Mouse (Mus musculus) Patski (cell line): ENCODE measurements at regions not wholly inside any gene's neighbourhood (a gene's known extent, or its start where the extent isn't known, plus 50 kb on each side); places are given as distances from the start of the nearest gene placed in this dataset.

Source experiments
- ATAC-seq: fragments of 100-300 bp; one replicate; pipeline ENCODE4 v1.8.0; 2021
- CTCF ChIA-PET: fragments of 350-600 bp; sonication (Branson Sonifier 250); formaldehyde crosslinking; loops from one replicate; lab custom pipeline; 2022; ENCODE audit warnings: inconsistent platforms; lab: Charles Lee
- POLR2A ChIA-PET: fragments of 350-600 bp; sonication (Branson Sonifier 250); formaldehyde crosslinking; loops from one replicate; lab custom pipeline; 2022; ENCODE audit warnings: antibody characterized with exemption, inconsistent platforms; lab: Charles Lee
- DNase-seq: peaks from one replicate; pipeline ENCODE4 v3.0.0-alpha.2; 2011; ENCODE audit warnings: low read depth, low spot score
- H3K27me3 ChIP-seq: fragments of 371-371 bp; one replicate; pipeline ENCODE4 v1.5.1; 2021
- CTCF ChIP-seq: fragments of 100-300 bp; IDR thresholded peaks from one replicate; pipeline ENCODE4 v1.5.1; 2021
- in situ Hi-C: fragments of 300-500 bp; cut with MboI; formaldehyde crosslinking; loops from 3 replicates; pipeline ENCODE4 v1.11.1; 2018; ENCODE audit warnings: low pct_unique_long_range_greater_than_20kb, mixed read lengths

DNA sequence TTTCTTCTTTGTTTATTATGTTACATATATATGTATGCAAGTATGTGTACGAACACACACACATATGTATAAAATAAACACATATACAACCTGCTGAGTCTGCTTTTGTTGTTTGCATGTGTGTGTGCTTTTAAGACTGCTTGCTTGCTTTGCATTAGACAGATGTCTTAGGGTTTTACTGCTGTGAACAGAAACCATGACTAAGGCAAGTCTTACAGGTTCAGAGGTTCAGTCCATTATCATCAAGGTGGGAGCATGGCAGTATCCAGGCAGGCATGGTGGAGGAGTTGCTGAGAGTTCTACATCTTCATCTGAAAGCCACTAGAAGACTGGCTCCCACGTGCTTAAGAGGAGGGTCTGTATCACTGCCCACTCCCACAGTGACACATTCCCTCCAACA lies 520.3 kb upstream of the Tmem132c start:
- DNase-seq = no peak
- ChIA-PET CTCF (no interaction called here), POLR2A (no interaction called here)
- ATAC-seq = no peak
- no peak for TF ChIP-seq CTCF
- in situ Hi-C loops = no loop called here
- no peaks in the 10 kb centered on the region for H3K27me3 ChIP-seq

DNA sequence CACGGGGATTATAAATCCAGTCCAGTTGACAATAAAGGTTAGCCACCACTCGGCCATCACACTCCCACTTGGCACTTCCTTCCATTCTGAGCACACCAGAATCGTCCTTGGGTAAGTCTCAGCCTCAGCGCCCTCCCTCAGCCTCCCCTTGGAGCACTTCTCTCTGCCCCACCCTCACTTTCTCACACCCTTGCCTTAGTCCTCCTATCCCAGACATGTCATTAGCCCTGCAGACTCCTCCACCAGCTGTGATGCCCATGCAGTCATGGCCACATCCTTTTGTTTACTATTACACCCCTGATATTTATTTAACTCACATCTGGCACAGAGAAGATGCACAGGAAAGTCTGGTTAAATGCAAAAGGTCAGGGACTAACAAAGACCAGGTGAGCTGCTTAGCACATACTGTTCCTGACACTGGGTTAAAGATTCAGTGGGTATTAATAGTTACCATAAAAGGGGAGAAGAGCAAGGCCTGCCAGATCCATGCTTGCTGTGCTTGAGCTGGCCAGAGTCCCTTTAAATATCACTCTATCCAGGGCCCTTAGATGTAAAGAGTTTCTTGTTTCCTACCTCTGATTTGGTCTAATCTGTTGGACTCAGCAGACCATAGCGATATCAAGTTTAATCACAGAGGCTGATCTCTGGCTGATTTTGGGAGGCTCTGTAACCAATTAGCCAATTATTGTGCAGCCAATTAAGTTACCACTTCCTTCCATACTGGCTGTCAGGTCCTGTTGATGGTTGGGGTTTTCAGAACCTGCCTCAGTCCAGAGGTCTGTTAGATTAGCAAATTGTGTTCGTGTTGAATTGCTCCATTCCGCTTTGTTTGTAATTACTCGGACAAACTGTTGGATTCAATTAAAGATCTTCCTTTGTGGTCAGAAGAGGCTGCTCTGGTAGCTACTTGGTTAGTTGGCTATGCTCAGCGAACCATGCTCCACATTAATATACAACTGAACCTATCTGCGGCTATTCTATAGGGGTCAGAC lies 518.0 kb upstream of the Tmem132c start:
- ChIA-PET CTCF (no interaction called here), POLR2A (no interaction called here)
- in situ Hi-C loops = no loop called here
- ATAC-seq (no peak), DNase-seq (no peak)
- H3K27me3 ChIP-seq = no peaks in the 10 kb centered on the region
- TF ChIP-seq CTCF = no peak

GRCm38 (mm10) chr5:126724329-126724728 lies 517.3 kb upstream of the Tmem132c start:
- TF ChIP-seq CTCF = no peak
- ChIA-PET CTCF (no interaction called here), POLR2A (no interaction called here)
- no peaks in the 10 kb centered on the region for H3K27me3 ChIP-seq
- ATAC-seq (no peak), DNase-seq (no peak)
- in situ Hi-C loops = no loop called here

DNA sequence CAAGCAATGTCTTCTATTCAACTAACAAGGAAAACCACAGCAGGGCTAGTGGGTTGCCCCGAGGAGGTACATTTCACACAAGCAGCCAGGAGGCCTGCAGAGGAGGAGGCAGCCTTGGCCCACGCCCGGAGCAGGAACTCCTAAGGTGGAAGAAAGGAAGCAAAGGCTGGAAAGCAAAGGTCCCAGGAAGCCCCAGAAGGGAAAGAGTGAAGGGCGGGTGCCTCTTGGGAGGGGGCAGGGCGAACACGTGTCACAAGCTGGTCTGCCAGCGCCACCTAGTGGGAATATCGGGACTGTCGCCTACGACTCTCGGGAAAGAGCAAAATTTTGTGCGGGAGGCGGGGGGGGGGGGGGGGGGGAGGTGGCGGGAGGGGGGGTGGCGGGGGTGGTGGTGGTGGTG lies 508.1 kb upstream of the Tmem132c start:
- DNase-seq = no peak
- no peak for ATAC-seq
- in situ Hi-C loops = no loop called here
- ChIA-PET CTCF (no interaction called here), POLR2A (interaction anchor here (0.6 kb wide), 2 partner anchors 158 to 867 kb away, joined by 3 read pairs; no protein-coding TSS in a partner anchor)
- no peaks in the 10 kb centered on the region for H3K27me3 ChIP-seq
- peak; percentile 23 for TF ChIP-seq CTCF

- no peaks in the 10 kb centered on the region for H3K27me3 ChIP-seq
- ChIA-PET CTCF (no interaction called here), POLR2A (no interaction called here)
- in situ Hi-C loops = no loop called here
- ATAC-seq = no peak
- peak; percentile 31 for TF ChIP-seq CTCF
- DNase-seq = no peak
Measured at GRCm38 (mm10) chr5:126735733-126736132, 505.9 kb upstream of the Tmem132c start.

- TF ChIP-seq CTCF = no peak
- DNase-seq (no peak), ATAC-seq (no peak)
- POLR2A ChIA-PET = no interaction called here
- no peaks in the 10 kb centered on the region for H3K27me3 ChIP-seq
- CTCF ChIA-PET = no interaction called here
- in situ Hi-C loops = no loop called here
Measured at GRCm38 (mm10) chr5:126737681-126738080, 503.9 kb upstream of the Tmem132c start.

- ChIA-PET POLR2A (no interaction called here), CTCF (no interaction called here)
- in situ Hi-C loops = no loop called here
- no peaks in the 10 kb centered on the region for H3K27me3 ChIP-seq
- DNase-seq = no peak
- ATAC-seq = no peak
- TF ChIP-seq CTCF = no peak
Measured at GRCm38 (mm10) chr5:126740861-126741410, 500.7 kb upstream of the Tmem132c start.

DNA sequence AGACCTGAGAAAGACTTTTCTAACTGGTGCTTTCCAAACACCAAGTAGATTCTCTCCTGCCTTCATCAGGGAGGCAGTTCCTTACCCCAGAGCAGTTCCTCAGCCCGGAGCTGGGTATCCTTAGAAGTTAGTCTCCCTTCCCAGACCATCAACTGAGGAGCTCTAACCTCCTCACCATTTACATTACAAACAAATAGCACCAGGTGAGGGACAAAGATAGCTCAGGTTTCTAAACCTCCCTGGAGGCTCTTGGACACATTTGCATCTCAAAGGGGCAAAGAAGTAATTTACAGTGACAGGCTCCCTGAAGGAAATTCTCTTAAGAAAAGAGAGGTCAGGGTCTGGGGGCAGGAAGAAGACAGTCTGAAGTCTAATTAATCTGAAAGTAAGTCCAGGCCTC lies 486.5 kb upstream of the Tmem132c start:
- ATAC-seq (no peak), DNase-seq (no peak)
- TF ChIP-seq CTCF = no peak
- H3K27me3 ChIP-seq = no peaks in the 10 kb centered on the region
- in situ Hi-C loops = no loop called here
- ChIA-PET POLR2A (no interaction called here), CTCF (no interaction called here)

DNA sequence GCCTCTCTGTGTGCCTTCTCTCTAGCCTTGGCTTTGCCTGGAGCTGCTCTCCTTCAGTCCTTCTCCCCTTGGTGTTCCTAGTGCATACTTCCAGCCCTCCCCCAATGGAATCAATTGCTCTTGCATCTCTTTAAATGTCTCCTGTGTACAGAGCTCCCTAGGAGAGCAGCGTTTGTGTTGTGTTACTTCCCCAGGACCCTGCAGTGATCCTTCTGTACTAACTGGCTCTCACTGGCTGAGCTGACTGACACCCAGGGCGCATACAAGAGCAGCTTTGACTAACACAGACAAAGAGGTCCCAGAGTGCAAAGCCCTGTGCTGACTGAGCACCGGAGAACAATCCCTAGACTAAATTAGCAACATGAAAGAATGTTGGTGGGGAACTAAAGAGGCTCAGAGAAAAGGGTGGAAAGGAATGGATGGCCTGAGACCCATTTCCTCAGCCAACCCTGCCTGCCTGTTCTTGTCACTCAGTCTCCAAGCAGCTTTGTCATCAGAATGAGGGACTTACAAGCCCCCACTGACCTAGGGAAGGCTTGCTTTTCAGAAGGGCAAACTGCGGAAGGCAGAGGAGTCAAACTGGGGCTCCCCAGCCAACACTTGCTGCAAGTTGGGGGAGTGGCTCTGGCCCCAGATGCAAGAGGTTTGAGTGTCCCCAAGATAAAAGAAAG lies 476.4 kb upstream of the Tmem132c start:
- no peaks in the 10 kb centered on the region for H3K27me3 ChIP-seq
- ATAC-seq (no peak), DNase-seq (no peak)
- ChIA-PET POLR2A (no interaction called here), CTCF (no interaction called here)
- TF ChIP-seq CTCF = no peak
- in situ Hi-C loops = no loop called here

- ATAC-seq = no peak
- CTCF ChIA-PET = no interaction called here
- in situ Hi-C loops = no loop called here
Measured at GRCm38 (mm10) chr5:126769031-126769430, 472.6 kb upstream of the Tmem132c start.

More at GRCm38 (mm10) chr5:126769031-126769430, 472.6 kb upstream of the Tmem132c start:
- H3K27me3 ChIP-seq = no peaks in the 10 kb centered on the region
- POLR2A ChIA-PET = no interaction called here
- no peak for TF ChIP-seq CTCF
- DNase-seq = no peak
